Mouse (Mus musculus): ENCODE results near the gene Aipl1.

DNA sequence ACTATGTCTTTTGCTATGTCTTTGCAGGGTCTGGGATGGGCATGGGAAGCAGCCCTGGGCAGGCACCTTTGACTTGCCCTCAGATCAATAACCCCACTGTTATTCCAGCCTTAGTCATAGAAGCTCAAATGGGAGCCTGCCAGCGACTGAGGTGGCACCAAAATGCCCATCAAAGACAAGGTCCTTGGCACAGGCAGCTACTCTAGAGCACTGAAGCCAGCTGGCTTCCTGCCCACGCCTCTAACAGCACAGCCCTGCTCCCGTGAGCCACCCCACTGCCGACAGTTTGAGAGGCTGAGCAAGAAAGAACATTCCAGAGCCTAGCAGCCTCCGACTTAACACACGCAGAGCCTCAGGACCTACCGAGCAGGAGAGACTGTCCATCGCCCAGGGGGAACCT, 27.8 kb upstream of the Aipl1 start:
- no peak for TF ChIP-seq CTCF (IDR thresholded peaks at IDR 0.05; ENCODE audit: low read depth)
- no peak for TF ChIP-seq EP300 (IDR thresholded peaks at IDR 0.05; ENCODE audit: low read depth)

Data from heart, postnatal 0 days (tissue).